In the genomic region with DNA sequence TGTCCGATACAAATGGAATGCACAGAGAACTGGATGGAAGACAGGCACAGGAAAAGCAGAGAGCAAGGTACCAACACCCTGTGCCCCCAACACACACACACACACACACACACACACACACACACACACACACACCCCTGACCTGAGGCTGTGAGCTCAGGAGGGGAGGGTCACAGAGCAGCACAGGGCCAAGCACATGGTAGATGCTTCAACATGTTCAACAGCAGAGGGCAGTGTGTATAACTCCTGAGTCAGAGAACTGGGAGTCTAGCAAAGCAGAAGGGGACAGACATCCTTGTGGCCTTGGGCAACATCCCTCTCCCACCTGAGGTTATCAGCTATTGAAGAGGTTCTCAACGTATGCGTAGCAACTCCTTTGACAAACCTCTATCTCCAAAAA, we compare ENCODE assay signal across 7 mouse cellular contexts. TPM values are rescaled to one million over a fixed set of nuclear protein-coding genes. Genes with fewer than 3 reads are reported as not detected.
A peak's percentile ranks its signal among the peaks of the same experiment; 100 is the strongest.
DNase-seq lines count a peak whose midpoint lies in the region; ATAC-seq and TF ChIP-seq lines count a peak whose summit lies in the region.

No protein-coding gene starts in this region.

- ATAC-seq in common myeloid progenitor, adult 5-6 weeks (replicated peaks; ENCODE audit: low read depth, poor library complexity, severe bottlenecking) = peak; percentile 96
- peak; percentile 71 to 81 for ATAC-seq in hematopoietic stem cell, adult 5-6 weeks (replicated peaks in 1 of 2; ENCODE audit: insufficient read depth in 1 of 2, low FRiP score in 2 of 2, low TSS enrichment in 1 of 2, low read depth in 1 of 2, poor library complexity in 2 of 2, severe bottlenecking in 2 of 2)

- no peaks in the 10 kb centered on the region for H3K4me1 ChIP-seq in liver, adult 2 months (ENCODE audit: control insufficient read depth, insufficient read depth, low read length)

- DNase-seq in liver, adult 2 months (ENCODE audit: extremely low read depth, low read depth, low spot score) = no peak
- DNase-seq in liver = no peak
- peak; percentile 52 for DNase-seq in lung, postnatal 10 days
- peak; percentile 45 for DNase-seq in thymus, postnatal 14 days
- no peak for DNase-seq in cerebellum, adult 11-12 months

- peaks cover under 1% of the 10 kb centered on the region; the same call in 1 of the 2 replicates for H3K36me3 ChIP-seq in liver, adult 2 months (ENCODE audit: control insufficient read depth, insufficient read depth, low read length)

- WGBS in liver, adult 2 months = 82% methylated on average over 3 of the region's 3 CpGs

- H3K27ac ChIP-seq in liver, adult 2 months (replicated peaks; ENCODE audit: insufficient read depth, low read depth, low read length) = no peak overlapping the region

- H3K4me3 ChIP-seq in liver, adult 2 months (ENCODE audit: insufficient read depth, low read depth, low read length) = no peak overlapping the region

- no peak for TF ChIP-seq POLR2A in liver, adult 2 months (IDR thresholded peaks at IDR 0.05; ENCODE audit: extremely low read depth, insufficient read depth, low read length)

- no peak overlapping the region for H3K9ac ChIP-seq in liver, adult 2 months (ENCODE audit: low read depth, low read length)

- no peaks in the 10 kb centered on the region for H3K79me2 ChIP-seq in liver, adult 2 months (ENCODE audit: control insufficient read depth, insufficient read depth, low read length)

- TF ChIP-seq CTCF in liver, adult 2 months (IDR thresholded peaks at IDR 0.05; ENCODE audit: low read depth, low read length) = peak; percentile 57

- H3K27me3 ChIP-seq in liver, adult 2 months (ENCODE audit: control insufficient read depth, insufficient read depth, low read length) = no peaks in the 10 kb centered on the region

RNA-seq across cellular contexts. Expression of a gene that starts 32.8 kb away (rescaled TPM):
- 1.2 and 1.3 TPM in 2 replicates for total RNA-seq in liver, adult 2 months (2014; rRNA removed)
- polyA plus RNA-seq in liver, adult 2 months (2012; rRNA removed) = 2.5 and 3.2 TPM in 2 replicates
- total RNA-seq in common myeloid progenitor, adult 5-6 weeks (2017) = 17.5 and 24.6 TPM in 2 replicates
- 15.4 and 32.0 TPM in 2 replicates for total RNA-seq in hematopoietic stem cell, adult 5-6 weeks (2017)

RNA-seq across cellular contexts. Expression of a gene that starts 58.8 kb away (rescaled TPM):
- not detected in 2 replicates for total RNA-seq in liver, adult 2 months (2014; rRNA removed)
- not detected in 2 replicates for polyA plus RNA-seq in liver, adult 2 months (2012; rRNA removed)
- total RNA-seq in common myeloid progenitor, adult 5-6 weeks (2017) = 8.4 and 9.8 TPM in 2 replicates
- total RNA-seq in hematopoietic stem cell, adult 5-6 weeks (2017) = 5.6 and 10.2 TPM in 2 replicates

Comparison
In these comparisons a context has a peak if more than half of its experiments do, and no peak if none do; other contexts are left out.
1. DNase-seq: peak in lung, postnatal 10 days (single experiment) and thymus, postnatal 14 days (single experiment); none in liver, adult 2 months (single experiment), liver (single experiment) and cerebellum, adult 11-12 months (single experiment).